Mouse (Mus musculus): ENCODE measurements around the gene Cd81. TPM values are rescaled to one million over a fixed set of nuclear protein-coding genes. Genes with fewer than 3 reads are reported as not detected.

Gene Cd81
- total and polyA plus RNA-seq, 3 experiments: 105 to 133 TPM; not detected in 1

DNA sequence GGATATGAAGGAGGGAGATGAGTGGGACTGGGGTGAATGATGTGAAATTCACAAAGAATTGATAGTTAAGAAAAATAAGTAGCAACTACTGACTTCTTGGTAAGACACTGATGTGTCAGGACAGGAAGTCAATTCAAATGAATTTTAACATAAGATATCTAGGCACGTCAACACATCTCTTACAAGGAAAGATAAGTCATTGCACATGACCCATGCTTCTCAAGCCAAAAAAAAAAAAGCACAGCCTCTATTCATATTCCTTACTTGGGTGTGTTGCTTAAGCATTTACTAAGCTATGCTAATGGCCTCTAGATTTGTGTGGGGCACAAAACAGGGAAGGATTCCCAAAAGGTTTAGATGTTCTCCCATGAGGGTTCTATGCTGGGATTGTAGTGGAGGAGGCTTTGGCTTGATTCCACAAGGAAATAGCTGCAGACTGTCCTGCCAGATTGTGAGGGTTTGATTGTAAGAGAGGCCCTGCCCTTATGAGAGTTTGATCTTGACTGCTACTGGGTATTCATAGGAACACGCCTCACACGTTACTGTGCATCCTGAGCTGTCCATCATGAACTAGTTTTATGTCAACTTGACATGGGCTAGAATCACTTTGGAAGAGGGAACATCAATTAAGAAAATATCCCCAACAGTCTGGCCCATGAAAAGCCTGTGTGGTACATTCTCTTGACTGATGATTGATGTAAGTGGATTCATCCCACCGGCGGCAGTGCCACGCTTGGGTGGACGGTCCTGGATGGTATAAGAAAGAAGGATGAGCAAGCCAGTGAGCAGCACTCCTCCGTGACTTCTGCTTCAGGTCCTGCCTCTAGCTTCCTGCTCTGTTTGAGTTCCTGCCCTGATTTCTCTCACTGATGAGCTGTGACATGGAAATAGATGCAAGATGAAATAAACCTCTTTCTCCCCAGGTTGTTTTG lies 17.8 kb upstream of the Cd81 start (continued):
- TF ChIP-seq MAFK (IDR thresholded peaks at IDR 0.05; ENCODE audit: borderline replicate concordance, low read depth, low read length) (no peak), MYB (IDR thresholded peaks at IDR 0.05; ENCODE audit: low read depth, low read length) (no peak), BHLHE40 (IDR thresholded peaks at IDR 0.05; ENCODE audit: borderline replicate concordance, low read depth, low read length) (peak; percentile 94), SMC3 (IDR thresholded peaks at IDR 0.05; ENCODE audit: low read depth, low read length) (no peak), CTCF (IDR thresholded peaks at IDR 0.05 in 2 of 3, conservative IDR thresholded peaks at IDR 0.05 in 1 of 3; ENCODE audit: control insufficient read depth in 1 of 3, insufficient read depth in 1 of 3, low read depth in 2 of 3, low read length in 3 of 3, poor library complexity in 1 of 3, severe bottlenecking in 1 of 3) (no peak), MAX (IDR thresholded peaks at IDR 0.05; ENCODE audit: low read length) (0 out of 2 replicates have a peak, but pooled peaks have one; percentile 23), HCFC1 (IDR thresholded peaks at IDR 0.05; ENCODE audit: low read depth, low read length) (no peak), RCOR1 (IDR thresholded peaks at IDR 0.05; ENCODE audit: low read depth, low read length) (no peak), ZNF384 (IDR thresholded peaks at IDR 0.05; ENCODE audit: low read depth, low read length) (peak; percentile 88), SIN3A (IDR thresholded peaks at IDR 0.05; ENCODE audit: low read length) (peak; percentile 32; the same call in 1 of the 2 replicates), CHD1 (IDR thresholded peaks at IDR 0.05; ENCODE audit: low read depth, low read length) (no peak), USF1 (IDR thresholded peaks at IDR 0.05; ENCODE audit: low read depth, low read length) (peak; percentile 59; the same call in 1 of the 2 replicates), GATA1 (IDR thresholded peaks at IDR 0.05; ENCODE audit: low read depth, low read length) (peak; percentile 45), MYC (IDR thresholded peaks at IDR 0.05; ENCODE audit: low read depth, low read length) (no peak), E2F4 (IDR thresholded peaks at IDR 0.05; ENCODE audit: borderline replicate concordance, low read depth, low read length) (no peak), GABPA (IDR thresholded peaks at IDR 0.05; ENCODE audit: low read depth, low read length) (no peak), POLR2AphosphoS5 (IDR thresholded peaks at IDR 0.05; ENCODE audit: borderline replicate concordance, low read depth, low read length) (no peak), TBP (IDR thresholded peaks at IDR 0.05; ENCODE audit: low read depth, low read length) (no peak), ZKSCAN1 (IDR thresholded peaks at IDR 0.05; ENCODE audit: low read depth, low read length) (no peak), NELFE (IDR thresholded peaks at IDR 0.05; ENCODE audit: low read depth, low read length) (no peak), EP300 (IDR thresholded peaks at IDR 0.05; ENCODE audit: low read depth in 1 of 2, low read length in 2 of 2) (peak; percentile 35 to 52; a peak in 1 of 4 replicates), MXI1 (IDR thresholded peaks at IDR 0.05; ENCODE audit: low read depth, low read length) (no peak), POLR2AphosphoS2 (IDR thresholded peaks at IDR 0.05; ENCODE audit: low read length) (no peak), ZC3H11A (IDR thresholded peaks at IDR 0.05; ENCODE audit: low read depth, low read length) (no peak)

Data from MEL (cell line).